Mouse (Mus musculus) hematopoietic stem cell, adult 5-6 weeks (primary cell): ENCODE results near the gene Mucl3. TPM values are rescaled to one million over a fixed set of nuclear protein-coding genes. Genes with fewer than 3 reads are reported as not detected.

Source experiments
- ATAC-seq, 2 experiments: fragments of 125-278 bp in 1 of 2; replicated peaks in 1 of 2; 2 replicates each; pipeline ENCODE4 v1.8.0; 2016 to 2017; ENCODE audit warnings: inconsistent platforms in 2 of 2, mild to moderate bottlenecking in 2 of 2, moderate number of reproducible peaks in 2 of 2, low read depth in 1 of 2, moderate TSS enrichment in 1 of 2; ENCODE audit not compliant: low FRiP score in 2 of 2, poor library complexity in 2 of 2, severe bottlenecking in 2 of 2, insufficient read depth in 1 of 2, low TSS enrichment in 1 of 2
- total RNA-seq: library from RNA; stranded (forward); fragments of 172-1452, 232-1000 nt; gene quantifications from 2 replicates; pipeline ENCODE4 v1.2.3, GENCODE M21; 2017

Gene Mucl3
- total RNA-seq, 1 experiment from 2014 or later: not detected

- ATAC-seq: no peak
These were observed 56.2 kb downstream of the Mucl3 start for GRCm38 (mm10) chr17:35587291-35587690.

Other genes starting within 250 kb of the Mucl3 start
- gene H2-Q6, start 218.8 kb downstream of the Mucl3 start, total RNA-seq: 200 and 221 TPM in 2 replicates
- 156 and 169 TPM in 2 replicates for gene H2-Q7, start 204.5 kb downstream of the Mucl3 start, total RNA-seq
- 0.25 and 2.8 TPM in 2 replicates for gene H2-Q10, start 173.6 kb downstream of the Mucl3 start, total RNA-seq
- gene Pou5f1, start 137.7 kb downstream of the Mucl3 start, total RNA-seq: 0.31 and 0.45 TPM in 2 replicates
- gene Tcf19, start 126.9 kb downstream of the Mucl3 start, total RNA-seq: 8.0 and 13.1 TPM in 2 replicates
- gene Cchcr1, start 126.6 kb downstream of the Mucl3 start, total RNA-seq: 9.4 and 14.5 TPM in 2 replicates
- not detected in 2 replicates for gene Psors1c2, start 110.5 kb downstream of the Mucl3 start, total RNA-seq
- not detected in 2 replicates for gene Cdsn, start 91.6 kb downstream of the Mucl3 start, total RNA-seq
- gene 2300002M23Rik, start 76.2 kb downstream of the Mucl3 start, total RNA-seq: not detected in 2 replicates
- gene Sfta2, start 42.1 kb downstream of the Mucl3 start, total RNA-seq: not detected in 2 replicates
- gene Gm9573, start 17.1 kb downstream of the Mucl3 start, total RNA-seq: not detected in 2 replicates
- 11.3 and 12.6 TPM in 2 replicates for gene Vars2, start 23.9 kb upstream of the Mucl3 start, total RNA-seq
- gene Gtf2h4, start 30.0 kb upstream of the Mucl3 start, total RNA-seq: 14.1 and 17.3 TPM in 2 replicates
- 0.75 TPM in 1 of 2 replicates, not detected in the other for gene Ddr1, start 60.9 kb upstream of the Mucl3 start, total RNA-seq
- 128 and 182 TPM in 2 replicates for gene Ier3, start 178.0 kb upstream of the Mucl3 start, total RNA-seq
- 134 and 140 TPM in 2 replicates for gene Flot1, start 179.5 kb upstream of the Mucl3 start, total RNA-seq
- 873 and 988 TPM in 2 replicates for gene Tubb5, start 194.6 kb upstream of the Mucl3 start, total RNA-seq
- gene Mdc1, start 197.8 kb upstream of the Mucl3 start, total RNA-seq: 26.0 and 40.0 TPM in 2 replicates
- gene Nrm, start 217.6 kb upstream of the Mucl3 start, total RNA-seq: 53.1 and 73.0 TPM in 2 replicates
- gene Ppp1r18, start 221.9 kb upstream of the Mucl3 start, total RNA-seq: 35.9 and 44.0 TPM in 2 replicates
- 39.1 and 57.0 TPM in 2 replicates for gene Dhx16, start 236.1 kb upstream of the Mucl3 start, total RNA-seq